Mouse (Mus musculus) macrophage (primary cell): ENCODE measurements around the gene Dnmt3a. TPM values are rescaled to one million over a fixed set of nuclear protein-coding genes. Genes with fewer than 3 reads are reported as not detected.
A peak's percentile ranks its signal among the peaks of the same experiment; 100 is the strongest.

Experiments used
- H3K27ac ChIP-seq: fragments of 350-480 bp; formaldehyde crosslinking; 2 replicates; pipeline ENCODE4 v1.9.0; 2021
- H3K36me3 ChIP-seq: fragments of 350-480 bp; formaldehyde crosslinking; 2 replicates; pipeline ENCODE4 v1.9.0; 2021; ENCODE audit errors: inconsistent target
- H3K4me3 ChIP-seq: fragments of 350-480 bp; formaldehyde crosslinking; 2 replicates; pipeline ENCODE4 v1.9.0; 2021; ENCODE audit errors: inconsistent target
- H3K79me2 ChIP-seq: fragments of 350-480 bp; formaldehyde crosslinking; 2 replicates; pipeline ENCODE4 v1.9.0; 2021; ENCODE audit errors: inconsistent target
- WGBS: methylation state at CpG from one replicate; pipeline ENCODE4 v1.1.7; 2026; ENCODE audit warnings: inconsistent platforms; ENCODE audit not compliant: missing documents; 5-methylcytosine and 5-hydroxymethylcytosine counted together
- polyA plus RNA-seq: library from polyadenylated mRNA; stranded (reverse); fragments of 250-400 nt; gene quantifications from 3 replicates; pipeline ENCODE4 v1.2.4, GENCODE M21; 2018; ENCODE audit warnings: inconsistent platforms
- total RNA-seq, 78 experiments: library from RNA; depleted of rRNA; stranded (reverse); fragments of 250-400 nt; gene quantifications; 1 replicate in 9 of 78; 2 replicates in 24 of 78; 3 replicates in 43 of 78; 4 replicates in 2 of 78; pipeline ENCODE4 v1.2.4; 2018; ENCODE audit warnings: inconsistent platforms in 56 of 78

Dnmt3a gene
- 1,000 to 10,000 TPM in 3 of 26 experiments, 100 to 1,000 TPM in 23; 182 to 1,452 (median 590) TPM for total RNA-seq (2018; cell fraction: chromatin; rRNA removed)
- 100 to 1,000 TPM in 25 of 26 experiments, 10 to 100 TPM in 1; 83.9 to 342 (median 173) TPM for total RNA-seq (2018; cell fraction: cytosol; rRNA removed)
- 100 to 1,000 TPM; 125 to 674 (median 269) TPM for total RNA-seq (2018; cell fraction: nucleus; rRNA removed)
- 76.3 to 253 TPM (median 241 TPM) in 3 replicates for polyA plus RNA-seq

DNA sequence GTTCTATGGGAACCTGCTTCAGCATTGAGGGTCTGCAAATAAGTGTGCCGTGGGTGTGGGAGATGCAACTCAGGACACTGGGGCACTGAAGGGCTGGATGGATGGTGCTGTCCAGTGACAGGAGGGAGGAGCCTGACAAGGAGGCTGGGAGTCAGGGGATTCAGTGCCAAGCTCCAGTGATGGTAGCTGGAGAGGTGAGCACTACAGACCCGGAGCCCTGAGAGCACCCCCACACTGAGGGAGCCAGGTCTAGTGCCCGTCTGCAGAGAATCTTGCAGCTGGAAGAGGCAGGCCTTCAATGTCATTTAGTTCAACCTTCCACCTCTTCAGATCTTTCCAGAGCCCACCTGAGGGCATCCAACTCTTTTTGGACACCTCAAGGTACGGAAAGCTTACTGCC, at the start of gene Dnmt3a:
TSS of gene Dnmt3a (plus strand) at position 156 of the 400 bp plus-strand sequence.
- peak within 1 kb of the TSS; percentile 10; the same call in 1 of the 2 replicates for H3K4me3 ChIP-seq
- no peaks in the 10 kb centered on the region for H3K36me3 ChIP-seq
- WGBS: 41% methylated on average over 4 of the region's 4 CpGs
- H3K79me2 ChIP-seq: peaks cover 36% of the 10 kb centered on the region
- no peak within 1 kb of the TSS for H3K27ac ChIP-seq

DNA sequence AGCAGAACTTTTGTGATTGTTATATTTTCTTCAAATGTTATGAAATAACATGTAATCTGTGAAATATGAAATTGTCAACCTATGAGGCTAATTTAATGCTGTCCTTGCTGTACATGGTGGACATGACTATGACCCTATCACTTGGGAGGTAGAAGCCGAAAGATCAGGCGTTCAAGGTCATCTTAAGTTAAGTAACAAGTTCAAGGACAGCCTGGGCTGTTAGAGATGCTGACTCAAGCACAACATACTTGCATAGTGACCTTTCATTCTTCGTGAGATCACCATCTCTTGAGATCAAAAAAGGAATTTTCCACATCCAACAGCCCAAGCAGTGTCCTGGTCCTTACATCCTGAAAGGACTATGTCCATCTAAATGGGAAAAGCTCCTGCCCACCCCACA, 49.6 kb upstream of the Dnmt3a start:
- Histone ChIP-seq H3K4me3 (no peak overlapping the region), H3K36me3 (no peaks in the 10 kb centered on the region), H3K79me2 (no peaks in the 10 kb centered on the region), H3K27ac (no peak overlapping the region)
- WGBS: 95% methylated on average over 3 of the region's 3 CpGs

DNA sequence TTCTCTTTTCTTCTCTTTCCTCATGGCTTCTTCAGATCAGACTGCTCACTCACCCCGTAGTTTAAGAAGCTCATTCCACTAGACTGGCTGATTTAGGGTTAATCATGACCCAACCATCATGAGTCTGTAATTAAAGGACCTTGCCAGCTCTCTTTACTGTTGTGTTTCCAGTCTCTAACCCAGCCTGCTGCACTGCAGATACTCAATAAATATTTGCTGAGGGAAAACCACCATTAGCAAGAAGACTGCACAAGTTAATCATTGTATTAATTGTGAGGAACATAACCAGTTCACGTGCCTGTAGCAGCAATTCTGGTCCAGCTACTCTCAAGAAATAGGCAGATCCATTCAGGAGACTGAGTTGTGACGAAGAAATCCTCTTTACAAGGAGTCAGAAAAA, 47.7 kb upstream of the Dnmt3a start:
- WGBS: 98% methylated on average over 3 of the region's 3 CpGs
- Histone ChIP-seq H3K79me2 (no peaks in the 10 kb centered on the region), H3K36me3 (no peaks in the 10 kb centered on the region), H3K4me3 (no peak overlapping the region), H3K27ac (no peak overlapping the region)

DNA sequence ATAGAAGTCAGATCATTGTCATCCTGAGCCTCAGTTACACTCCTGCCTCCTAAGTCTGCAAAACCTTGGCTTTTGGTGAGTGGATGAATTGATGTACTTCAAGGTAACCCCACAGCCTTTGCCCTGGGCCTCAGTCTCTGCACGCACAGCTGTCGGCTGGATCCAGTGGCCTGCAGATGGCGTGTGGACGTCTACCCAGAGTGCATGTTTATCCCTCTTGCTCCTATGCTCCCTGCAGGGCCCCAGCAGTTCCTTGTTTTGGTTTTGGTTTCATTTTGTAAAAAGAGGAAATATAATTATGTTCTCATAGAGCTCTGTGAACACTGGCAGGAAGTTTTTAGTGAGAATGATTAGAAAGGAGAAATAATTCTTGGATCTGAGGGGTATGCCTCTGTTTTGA, 46.4 kb upstream of the Dnmt3a start:
- 0% methylated on average over 4 of the region's 4 CpGs for WGBS
- Histone ChIP-seq H3K79me2 (no peaks in the 10 kb centered on the region), H3K36me3 (no peaks in the 10 kb centered on the region), H3K4me3 (no peak overlapping the region), H3K27ac (peak overlapping the region; percentile 60)

DNA sequence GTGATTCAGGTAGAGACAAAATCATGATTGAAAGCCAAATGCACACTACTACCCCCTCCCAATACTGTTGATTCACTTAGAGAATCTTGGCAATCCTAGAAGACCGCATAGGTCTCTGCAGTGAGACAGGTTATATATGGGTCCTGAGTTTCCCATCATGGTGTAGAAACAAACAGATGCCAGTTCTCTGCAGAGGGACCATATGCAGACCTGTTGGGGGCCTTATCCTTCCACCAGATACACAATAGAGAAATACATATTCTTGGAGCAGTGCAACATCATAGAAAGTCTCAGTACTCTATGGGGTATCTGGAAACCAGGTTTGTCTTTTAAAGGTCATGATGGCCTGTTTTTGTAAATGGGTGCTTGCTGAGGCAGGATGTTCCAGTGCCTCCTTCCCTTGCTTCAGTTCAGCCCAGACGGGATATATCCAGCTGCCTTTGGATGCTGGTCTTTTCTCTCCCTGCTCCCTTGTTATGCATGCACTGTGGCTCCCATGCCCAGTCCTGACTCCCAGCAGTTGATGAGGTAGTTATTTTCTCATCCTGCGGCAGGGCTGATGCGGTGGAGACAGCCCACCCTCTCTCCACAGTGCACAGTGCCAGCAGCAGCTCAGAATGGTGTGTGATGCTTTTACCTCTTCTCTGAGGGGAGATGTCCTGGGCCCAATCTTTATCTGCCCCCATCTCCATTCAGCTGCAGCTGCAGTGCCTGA, 44.8 kb upstream of the Dnmt3a start:
- Histone ChIP-seq H3K4me3 (no peak overlapping the region), H3K27ac (no peak overlapping the region), H3K36me3 (no peaks in the 10 kb centered on the region), H3K79me2 (no peaks in the 10 kb centered on the region)
- WGBS: 93% methylated on average over 4 of the region's 4 CpGs

DNA sequence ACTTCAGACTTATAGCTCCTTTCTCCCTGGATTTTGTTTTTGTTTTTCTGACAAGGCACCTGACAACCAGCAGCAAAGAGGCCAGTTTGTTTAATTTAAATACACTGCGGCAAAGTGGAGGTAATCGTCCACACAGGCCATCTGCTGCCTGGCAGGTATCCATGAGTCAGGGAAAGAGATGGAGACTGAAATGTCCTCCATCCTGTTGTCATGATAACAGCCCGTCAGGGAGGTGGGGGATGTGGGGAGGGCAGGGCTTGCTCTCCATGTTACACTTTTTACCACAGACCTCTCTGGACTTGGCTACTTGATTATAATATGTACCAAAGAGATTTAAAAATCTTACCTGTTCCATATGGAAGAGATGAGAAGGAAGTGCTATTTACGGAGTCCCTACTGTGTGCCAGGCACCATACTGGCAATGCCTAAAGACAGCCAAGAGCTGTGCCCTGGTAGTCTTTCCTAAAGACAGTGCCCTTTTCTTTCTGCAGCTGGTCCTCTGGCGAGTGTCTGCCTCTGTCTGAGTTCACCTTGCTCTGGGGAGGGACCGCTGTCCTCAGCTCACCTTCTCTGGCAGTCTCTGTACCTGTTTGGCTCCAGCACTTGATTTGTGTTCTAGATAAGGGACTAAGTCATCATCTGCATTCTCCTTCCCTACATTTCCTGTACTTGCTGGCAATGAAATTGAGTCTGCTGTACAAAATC, 44.1 kb upstream of the Dnmt3a start:
- H3K4me3 ChIP-seq: no peak overlapping the region
- H3K27ac ChIP-seq: no peak overlapping the region
- H3K36me3 ChIP-seq: no peaks in the 10 kb centered on the region
- H3K79me2 ChIP-seq: no peaks in the 10 kb centered on the region
- whole genome bisulfite sequencing: 97% methylated on average over 6 of the region's 6 CpGs

DNA sequence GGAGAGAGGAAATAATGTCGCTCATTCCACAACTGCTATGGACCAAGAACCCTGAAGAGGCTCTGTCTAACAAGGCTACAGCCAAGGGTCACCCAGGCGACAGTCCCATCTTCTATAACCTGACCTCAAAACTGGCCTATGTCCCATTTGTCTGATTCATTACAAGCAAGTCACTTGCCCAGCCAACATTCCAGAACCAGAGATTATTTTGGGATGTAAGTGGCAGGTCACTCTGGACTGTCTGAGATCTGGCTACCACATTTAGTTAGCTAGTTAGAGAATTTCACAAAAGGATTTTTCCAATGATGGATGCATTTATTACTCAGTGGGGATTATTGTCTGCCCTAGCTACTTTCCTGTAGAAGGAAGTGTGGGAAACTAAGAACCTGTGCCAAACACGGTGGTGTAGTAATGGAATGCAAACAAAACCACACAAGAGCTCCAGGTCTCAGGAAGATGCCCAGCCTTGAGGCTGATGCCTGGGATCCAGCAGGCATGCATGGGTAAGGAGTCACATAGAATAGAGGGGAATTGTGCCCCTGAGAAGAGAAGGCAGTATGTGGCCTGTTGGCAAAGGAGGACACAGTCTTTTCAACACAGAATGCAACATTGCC, 41.5 kb upstream of the Dnmt3a start:
- no peak overlapping the region for H3K4me3 ChIP-seq
- H3K36me3 ChIP-seq: no peaks in the 10 kb centered on the region
- H3K79me2 ChIP-seq: no peaks in the 10 kb centered on the region
- 84% methylated on average over 3 of the region's 3 CpGs for WGBS
- no peak overlapping the region for H3K27ac ChIP-seq

DNA sequence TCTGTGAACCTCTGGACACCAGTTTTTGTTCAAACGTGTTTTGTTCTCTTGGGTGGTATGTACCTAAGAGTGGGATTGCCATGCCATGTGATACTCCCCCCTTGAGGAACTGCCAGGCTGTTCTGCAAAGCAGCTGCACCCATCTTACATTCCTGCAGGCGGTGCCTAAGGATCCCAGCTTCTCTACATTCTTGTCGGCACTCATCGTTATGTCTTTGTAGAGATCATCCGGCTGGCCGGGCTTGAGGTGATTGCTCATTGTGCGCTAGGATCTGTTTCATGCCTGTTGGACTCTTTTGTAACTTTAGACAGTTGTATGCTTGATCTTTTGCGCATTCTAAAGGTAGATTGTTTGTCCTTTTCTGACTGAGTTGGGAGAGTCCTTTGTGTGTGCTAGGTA, 38.4 kb upstream of the Dnmt3a start:
- Histone ChIP-seq H3K27ac (no peak overlapping the region), H3K79me2 (no peaks in the 10 kb centered on the region)
- 94% methylated on average over 8 of the region's 8 CpGs for WGBS

DNA sequence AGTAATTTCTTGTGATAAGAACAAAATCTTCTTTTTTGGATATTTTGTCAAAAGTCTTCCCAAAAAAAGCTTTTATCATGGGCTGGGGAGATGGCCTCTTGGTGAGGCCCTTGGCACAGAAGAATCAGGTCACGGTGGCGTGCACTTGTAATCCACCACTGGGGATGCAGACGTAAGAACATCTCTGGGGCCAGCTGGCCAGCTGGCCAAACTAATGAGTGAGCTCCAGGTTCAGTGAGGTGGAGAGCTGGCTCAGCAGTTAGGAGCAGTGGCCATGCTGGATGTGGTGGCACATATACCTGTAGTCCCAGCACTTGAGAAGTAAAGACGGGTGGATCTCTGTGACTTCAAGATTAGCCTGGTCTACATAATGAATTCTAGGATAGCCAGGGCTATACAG, 37.4 kb upstream of the Dnmt3a start:
- H3K36me3 ChIP-seq: no peaks in the 10 kb centered on the region
- WGBS: 96% methylated on average over 4 of the region's 4 CpGs
- no peak overlapping the region for H3K4me3 ChIP-seq
- no peaks in the 10 kb centered on the region for H3K79me2 ChIP-seq
- H3K27ac ChIP-seq: no peak overlapping the region

More for the DNA sequence above, 38.4 kb upstream of the Dnmt3a start:
- H3K4me3 ChIP-seq: no peak overlapping the region
- H3K36me3 ChIP-seq: no peaks in the 10 kb centered on the region

DNA sequence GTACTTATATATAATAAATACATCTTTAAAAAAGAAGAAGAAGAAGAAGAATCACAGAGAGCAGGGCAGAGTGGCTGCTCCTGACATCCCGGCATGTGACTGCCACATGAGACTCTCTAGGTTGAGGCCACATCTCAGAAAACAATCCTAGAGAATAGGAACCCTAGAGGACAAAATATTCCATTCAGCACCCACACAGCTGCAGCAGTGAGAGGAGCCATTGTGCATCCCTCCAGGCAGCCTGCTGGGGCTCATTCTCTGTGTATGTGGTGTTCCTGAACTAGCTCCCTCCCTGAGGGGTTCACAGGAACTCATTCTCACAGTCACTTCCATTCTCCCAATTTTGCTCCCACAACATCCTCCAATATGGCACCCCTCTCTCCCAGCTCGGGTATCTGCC, 35.3 kb upstream of the Dnmt3a start:
- Histone ChIP-seq H3K79me2 (no peaks in the 10 kb centered on the region), H3K4me3 (no peak overlapping the region), H3K27ac (0 out of 2 replicates have a peak overlapping the region, but pooled peaks have one; percentile 4), H3K36me3 (no peaks in the 10 kb centered on the region)
- 93% methylated on average over 2 of the region's 2 CpGs for WGBS

DNA sequence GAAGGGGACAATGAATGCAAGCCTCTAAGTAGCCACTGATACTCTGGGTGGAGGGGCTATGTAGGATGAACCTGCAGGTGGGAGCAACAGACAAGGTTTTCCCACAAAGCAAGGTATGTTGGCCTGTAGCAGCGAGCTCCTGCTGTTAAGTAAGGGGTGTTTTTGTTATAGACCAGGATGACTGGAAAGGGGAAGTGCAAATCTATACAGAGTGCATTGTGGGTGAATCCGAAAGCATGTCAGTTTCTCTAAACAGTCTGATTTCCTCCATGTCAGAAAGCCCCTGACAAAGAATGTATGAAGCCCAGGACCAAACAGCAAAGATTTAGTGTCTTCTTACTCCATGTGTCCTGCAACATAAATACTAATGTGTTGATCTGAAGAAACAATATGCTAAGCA, 34.7 kb upstream of the Dnmt3a start:
- Histone ChIP-seq H3K79me2 (no peaks in the 10 kb centered on the region), H3K4me3 (no peak overlapping the region), H3K36me3 (no peaks in the 10 kb centered on the region), H3K27ac (no peak overlapping the region)
- WGBS: 45% methylated on average over 2 of the region's 2 CpGs

DNA sequence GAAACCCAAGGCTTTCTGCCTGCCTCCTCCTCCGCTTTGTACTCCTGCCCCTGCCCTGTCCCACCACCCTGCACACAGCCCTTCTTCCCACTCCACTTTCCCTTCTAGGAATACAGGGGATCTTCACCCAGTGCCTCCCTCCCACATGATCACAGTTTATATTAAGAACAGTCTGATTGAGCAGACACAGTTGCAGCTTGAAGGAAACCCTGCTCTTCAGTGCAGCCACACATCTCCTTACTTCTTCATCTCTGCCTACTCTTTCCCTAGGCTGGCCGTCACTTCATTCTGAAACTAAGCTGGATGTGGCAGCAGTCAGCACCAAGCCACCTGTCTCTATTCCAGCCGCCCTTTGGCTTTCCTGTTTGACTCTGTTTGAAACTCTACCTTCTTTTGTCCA, 32.2 kb upstream of the Dnmt3a start:
- Histone ChIP-seq H3K36me3 (no peaks in the 10 kb centered on the region), H3K79me2 (no peaks in the 10 kb centered on the region), H3K4me3 (no peak overlapping the region), H3K27ac (no peak overlapping the region)
- 93% methylated on average over 3 of the region's 3 CpGs for WGBS

DNA sequence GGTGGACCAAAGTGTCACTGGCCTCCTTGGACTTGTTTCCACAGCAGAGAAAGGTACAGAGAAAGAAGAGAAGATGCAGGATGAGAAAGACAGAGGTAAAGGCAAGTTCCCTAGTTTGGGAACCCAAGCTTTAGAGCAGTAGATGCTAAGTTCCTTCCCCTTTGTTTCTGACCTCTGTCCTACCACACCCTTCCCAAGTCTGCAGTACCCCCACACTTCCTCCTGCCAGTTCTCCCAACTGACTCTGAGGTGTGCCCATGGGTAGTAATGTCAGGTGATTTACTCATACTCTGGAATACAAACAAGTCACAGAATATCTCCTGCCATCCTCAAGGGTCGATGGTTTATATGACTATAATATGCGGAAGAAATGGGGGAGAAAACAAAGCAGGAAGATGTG, 29.8 kb upstream of the Dnmt3a start:
- H3K4me3 ChIP-seq: no peak overlapping the region

DNA sequence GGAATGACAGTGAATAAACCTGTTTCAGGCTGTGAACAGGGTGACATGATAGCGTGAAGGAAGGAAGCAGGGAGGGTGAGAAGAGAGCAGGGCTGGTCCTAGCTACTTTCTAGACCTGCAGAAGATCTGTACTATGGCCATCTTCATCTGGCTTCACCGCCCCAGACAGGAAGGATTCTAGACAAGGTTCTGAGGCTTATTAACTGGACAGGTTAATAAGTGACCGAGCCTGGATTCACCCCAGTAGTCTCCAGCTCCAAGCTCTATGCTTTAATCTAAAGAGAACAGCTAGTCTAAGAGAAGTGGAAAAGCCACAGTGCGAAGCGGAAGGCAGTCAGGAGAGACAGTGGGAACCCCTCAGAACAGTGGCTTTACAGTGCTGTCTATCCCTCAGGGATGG, 28.1 kb upstream of the Dnmt3a start:
- H3K27ac ChIP-seq: peak overlapping the region; percentile 99
- H3K36me3 ChIP-seq: no peaks in the 10 kb centered on the region
- no peak overlapping the region for H3K4me3 ChIP-seq
- H3K79me2 ChIP-seq: no peaks in the 10 kb centered on the region
- WGBS: 100% methylated on average over 5 of the region's 5 CpGs

More for the DNA sequence above, 29.8 kb upstream of the Dnmt3a start:
- Histone ChIP-seq H3K79me2 (no peaks in the 10 kb centered on the region), H3K27ac (peak overlapping the region; percentile 25), H3K36me3 (no peaks in the 10 kb centered on the region)
- 68% methylated on average over 2 of the region's 2 CpGs for WGBS

DNA sequence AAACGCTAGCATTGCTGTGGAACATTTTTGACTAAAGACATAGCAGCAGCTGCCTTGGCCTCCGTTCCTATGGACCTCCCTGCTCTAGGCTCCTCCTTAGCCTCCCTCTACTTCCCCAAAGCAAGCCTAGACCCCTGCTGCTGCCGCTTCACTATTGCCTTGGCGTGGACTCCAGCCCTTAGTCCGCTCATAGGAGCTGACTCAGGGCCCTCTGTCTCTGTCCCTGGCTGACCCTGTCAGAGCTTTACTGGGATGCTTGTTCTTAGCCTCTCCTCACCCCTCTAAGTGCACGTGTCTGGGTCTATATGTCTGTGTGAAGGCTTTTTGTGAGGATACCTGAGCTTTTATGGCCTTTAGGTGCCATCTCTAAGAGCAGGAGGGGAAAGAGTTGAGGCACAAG, 27.5 kb upstream of the Dnmt3a start:
- WGBS: 85% methylated on average over 6 of the region's 6 CpGs

More for the DNA sequence above, 27.5 kb upstream of the Dnmt3a start:
- H3K79me2 ChIP-seq: no peaks in the 10 kb centered on the region
- peak overlapping the region; percentile 99 for H3K27ac ChIP-seq
- H3K36me3 ChIP-seq: no peaks in the 10 kb centered on the region
- no peak overlapping the region for H3K4me3 ChIP-seq
